Mouse (Mus musculus) left cerebral cortex, adult 9 months (tissue): ENCODE results near the gene Kcna10.

ENCODE experiments used
- DNase-seq, 2 experiments: peaks; one replicate each; pipeline ENCODE4 v3.0.0; 2022; ENCODE audit warnings: low spot score in 2 of 2

Gene Kcna10

DNA sequence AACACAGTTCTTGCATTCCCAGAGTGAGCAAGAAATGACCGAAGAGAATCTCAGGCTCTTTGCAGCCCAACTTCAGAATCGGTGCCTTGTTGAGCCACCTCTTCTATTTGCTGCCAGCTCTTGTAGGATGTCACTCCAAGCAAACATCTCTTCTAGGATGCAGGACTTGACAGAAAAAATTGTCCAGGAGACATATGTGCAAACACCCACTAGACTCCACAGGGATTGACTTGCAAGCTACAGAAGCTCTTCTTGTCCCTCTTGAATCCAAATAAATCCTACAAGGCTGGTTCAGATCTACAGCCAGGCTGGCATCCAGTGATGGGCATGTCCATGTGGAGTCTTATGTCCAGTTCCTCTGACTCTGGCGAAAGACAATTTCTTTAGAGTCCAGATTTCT lies 21.6 kb downstream of the Kcna10 start:
- no peak for DNase-seq

DNA sequence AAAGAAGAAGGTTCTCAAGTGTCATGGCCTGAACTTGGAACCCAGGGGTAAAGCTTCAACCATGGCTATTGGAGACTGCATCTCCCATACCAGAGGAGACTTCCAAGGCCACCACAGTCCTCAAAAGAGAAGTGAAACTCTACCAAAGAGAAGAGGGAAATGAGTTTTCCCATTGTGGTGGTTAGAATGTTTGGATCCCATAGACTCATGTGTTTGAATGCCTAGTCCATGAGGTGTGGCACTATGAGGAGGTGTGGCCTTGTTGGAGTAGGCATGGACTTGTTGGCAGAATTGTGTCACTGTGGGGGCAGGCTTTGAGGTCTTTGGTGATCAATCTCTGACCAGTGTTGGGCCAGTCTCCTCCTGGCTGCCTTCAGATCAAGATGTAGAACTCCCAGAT lies 22.3 kb downstream of the Kcna10 start:
- no peak for DNase-seq

DNA sequence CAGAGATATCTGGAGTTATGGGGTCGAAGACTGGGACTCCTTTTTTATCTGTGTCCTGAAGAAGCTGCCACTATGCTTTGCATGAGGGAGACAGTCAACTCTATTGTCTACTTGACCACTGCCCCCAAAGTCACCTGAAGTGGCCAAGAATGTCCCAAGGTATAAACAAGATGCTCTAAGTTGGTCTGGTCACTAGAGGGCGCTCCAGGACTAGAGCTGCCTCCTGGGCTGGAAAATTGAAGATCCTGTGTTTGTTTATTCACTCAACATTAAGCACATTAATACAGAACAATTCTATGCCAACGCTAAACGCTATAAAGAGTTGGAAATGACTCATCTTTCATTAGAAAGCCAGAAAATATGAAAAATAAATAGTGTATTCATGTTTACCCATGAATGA lies 23.1 kb downstream of the Kcna10 start:
- DNase-seq = peak in 1 of 2 experiments; percentile 77

GRCm38 (mm10) chr3:107206490-107207150 lies 23.8 kb downstream of the Kcna10 start:
- no peak for DNase-seq

DNA sequence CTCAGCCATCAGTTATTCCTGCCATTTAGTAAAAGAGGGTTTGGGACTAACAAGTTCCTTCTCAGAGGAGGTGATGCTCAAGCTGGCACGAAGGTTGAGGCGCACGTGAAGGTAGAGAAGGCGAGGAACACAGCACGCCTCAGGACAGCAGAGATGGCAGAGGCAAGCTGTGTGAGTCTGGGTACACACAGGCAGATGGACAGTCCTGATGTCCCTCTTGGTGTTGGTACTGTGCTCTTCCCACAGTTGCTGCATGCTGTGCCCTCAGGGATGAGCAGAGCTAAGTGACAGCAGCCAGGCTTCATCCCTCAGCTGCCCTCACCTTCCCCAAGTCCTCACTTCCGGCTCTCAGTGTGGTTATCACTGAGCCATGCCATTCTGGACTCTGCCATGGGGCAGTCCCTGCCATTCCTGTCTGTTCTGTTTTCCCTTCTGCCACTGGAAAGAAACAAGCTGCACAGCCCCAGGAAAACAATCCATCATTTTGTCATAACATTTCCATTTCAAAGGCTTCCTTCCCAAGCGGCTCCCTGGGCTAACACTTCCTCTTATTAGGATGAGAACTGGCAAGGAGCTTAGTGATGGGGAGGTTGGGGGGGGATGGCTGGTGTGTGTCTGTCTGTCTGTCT lies 24.9 kb downstream of the Kcna10 start:
- DNase-seq = no peak

DNA sequence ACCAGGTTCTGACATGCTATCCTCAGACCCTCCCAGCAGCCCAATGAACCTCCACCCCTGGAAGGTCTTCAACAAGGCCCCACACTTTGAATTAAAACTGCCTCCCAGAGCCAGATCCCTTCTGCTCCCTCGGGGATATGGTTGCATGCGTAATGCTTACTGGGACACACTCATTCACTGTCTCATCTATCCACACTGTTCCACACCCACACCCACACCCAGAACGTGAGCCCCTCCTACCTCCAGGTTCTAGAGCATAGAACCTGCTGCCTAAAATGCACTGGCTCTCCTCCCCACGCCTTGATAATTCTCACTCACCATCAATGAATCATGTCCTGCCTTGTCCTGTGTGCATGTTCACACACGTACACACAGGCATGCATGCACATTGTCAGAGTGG lies 31.8 kb downstream of the Kcna10 start:
- DNase-seq = no peak

DNA sequence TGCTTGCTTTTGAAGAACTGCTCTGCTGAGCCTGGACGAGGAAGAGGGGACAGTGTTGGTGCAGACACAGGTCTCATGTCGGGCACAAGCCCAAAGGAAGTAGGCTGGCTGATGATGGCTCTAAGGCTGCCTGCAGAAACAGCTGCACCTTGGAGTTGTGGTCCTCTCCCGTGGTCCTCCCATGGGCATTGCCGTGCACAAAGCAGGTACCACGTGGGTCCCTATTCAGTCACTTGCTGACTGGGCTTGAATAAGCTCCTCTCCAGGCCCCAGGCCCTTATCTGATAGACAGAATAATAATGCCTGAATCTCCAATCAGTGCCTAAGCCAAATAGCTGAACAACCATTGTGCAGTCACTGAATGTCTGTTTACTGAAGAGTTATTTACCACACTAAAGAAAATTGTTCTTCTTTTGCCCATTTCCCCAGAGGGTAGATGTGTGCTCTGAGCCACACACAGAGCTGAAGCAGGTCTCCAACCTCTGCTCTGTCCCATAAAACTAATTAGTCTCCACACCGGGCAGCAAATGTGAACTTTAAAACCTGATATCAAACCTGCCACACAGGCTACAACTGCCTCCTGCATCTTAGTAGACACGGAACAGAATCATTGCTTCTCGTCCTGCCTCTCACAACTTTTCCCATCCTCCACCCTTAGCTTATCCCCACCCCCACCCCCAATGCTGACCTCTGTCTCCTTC lies 33.7 kb downstream of the Kcna10 start:
- DNase-seq = no peak

- no peak for DNase-seq
These were observed 34.2 kb downstream of the Kcna10 start for GRCm38 (mm10) chr3:107217101-107217480.

DNA sequence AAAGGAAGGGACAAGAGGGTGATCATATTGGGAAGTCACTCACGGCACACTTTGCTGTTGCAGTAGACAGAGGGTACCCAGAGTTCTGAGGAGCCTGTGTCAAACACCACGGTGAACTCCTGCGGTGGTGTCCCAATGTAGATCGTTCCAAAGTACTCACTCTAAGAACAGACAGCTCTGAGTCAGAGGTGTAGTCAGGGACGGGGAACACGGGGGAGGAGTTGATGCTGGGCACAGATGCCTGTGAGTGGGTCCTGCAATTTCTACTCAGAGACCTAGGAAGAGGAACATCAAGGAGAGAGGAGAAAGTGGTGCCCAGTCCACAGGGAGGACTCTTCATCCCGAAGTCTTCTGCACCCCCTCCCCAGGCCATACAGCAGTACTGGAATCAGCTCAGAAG lies 35.7 kb downstream of the Kcna10 start:
- no peak for DNase-seq

GRCm38 (mm10) chr3:107221608-107222007 lies 38.8 kb downstream of the Kcna10 start, which contains the start of gene Cym:
Cym (minus strand) TSS chr3:107221732.
- DNase-seq = no peak

DNA sequence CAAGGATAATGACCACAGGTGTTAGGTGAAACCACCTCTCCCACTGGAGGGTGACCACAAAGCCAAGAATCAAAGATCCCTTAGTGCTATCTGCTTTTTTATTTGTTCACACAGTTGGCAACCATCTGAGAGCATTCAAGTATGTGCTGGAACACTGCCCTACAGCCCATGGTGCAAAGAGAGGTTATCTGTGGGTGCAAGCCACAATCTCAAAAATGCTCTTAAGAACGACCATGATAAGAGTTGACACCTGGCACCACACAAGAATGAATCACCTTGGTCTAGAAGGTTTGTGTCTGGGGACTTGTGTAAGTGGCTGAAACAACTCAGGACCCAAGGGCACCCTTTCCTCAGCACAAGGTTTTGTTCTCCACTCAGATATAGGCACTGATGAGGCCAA lies 40.4 kb downstream of the Kcna10 start:
- no peak for DNase-seq

DNA sequence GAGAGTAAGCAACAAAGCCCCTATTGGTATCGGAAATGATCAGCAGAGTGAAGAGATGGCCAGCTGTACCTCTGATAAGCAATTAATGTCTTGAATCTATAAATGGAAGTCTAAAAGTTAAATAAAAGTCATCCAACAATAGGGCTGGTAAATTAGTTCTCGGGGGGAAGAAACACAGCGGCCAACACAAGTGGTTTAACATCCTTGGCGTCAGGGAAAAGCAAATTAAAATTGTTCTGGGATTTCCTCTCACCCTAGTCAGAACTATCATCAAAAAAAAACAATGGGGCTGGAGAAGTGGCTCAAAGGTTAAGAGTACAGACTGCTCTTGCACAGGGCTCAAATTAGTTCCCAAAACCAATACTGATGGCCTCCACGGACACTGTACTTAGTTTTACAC lies 43.0 kb downstream of the Kcna10 start:
- DNase-seq = no peak

- DNase-seq = no peak
These were observed 46.4 kb downstream of the Kcna10 start for GRCm38 (mm10) chr3:107229221-107229620.

DNA sequence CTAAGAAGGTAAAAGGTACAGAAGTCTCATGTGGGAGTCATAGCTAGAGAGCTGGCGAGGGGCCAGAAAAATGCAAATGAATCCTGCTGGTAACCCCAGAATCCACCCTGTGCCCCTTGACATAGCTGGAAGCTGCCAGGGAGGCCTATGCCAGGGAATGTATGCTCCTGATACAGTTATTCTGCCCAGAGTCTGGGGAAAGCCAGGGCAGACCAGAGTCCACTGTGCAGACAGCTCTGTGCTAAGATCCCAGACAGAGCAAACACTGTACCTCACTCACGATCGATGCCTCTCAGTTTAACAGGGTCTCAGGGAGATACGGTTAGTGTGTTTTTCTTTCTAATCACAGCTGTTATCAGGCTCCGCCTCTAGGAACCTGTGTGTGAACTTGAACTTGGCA lies 47.0 kb downstream of the Kcna10 start:
- DNase-seq = no peak

DNA sequence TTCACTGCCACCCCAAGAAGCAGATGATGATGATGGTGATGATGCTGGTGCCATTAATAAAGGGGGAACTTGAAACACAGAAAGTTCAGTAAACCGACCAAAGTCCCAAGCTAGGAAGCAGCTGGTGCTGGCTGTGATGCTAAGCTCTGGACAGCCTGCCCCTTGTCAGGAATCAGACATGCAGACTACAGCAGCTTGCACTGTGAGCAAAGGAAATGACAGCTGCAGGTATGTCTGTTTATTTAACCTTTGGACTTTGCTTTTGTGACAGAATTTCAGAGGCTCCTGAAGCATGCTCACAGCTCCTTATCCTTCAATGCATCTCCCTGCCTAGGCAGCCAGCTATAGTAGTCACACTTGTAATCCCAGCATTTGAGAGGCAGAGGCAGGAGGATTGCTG lies 47.7 kb downstream of the Kcna10 start, which contains the start of gene A630076J17Rik:
TSS of gene A630076J17Rik (plus strand) at position 88 of the 400 bp plus-strand sequence.
- no peak for DNase-seq

GRCm38 (mm10) chr3:107231202-107231601 lies 48.3 kb downstream of the Kcna10 start:
- no peak for DNase-seq

- peak; percentile 42 to 92 for DNase-seq
These were observed 50.5 kb downstream of the Kcna10 start for GRCm38 (mm10) chr3:107233351-107233813.

DNA sequence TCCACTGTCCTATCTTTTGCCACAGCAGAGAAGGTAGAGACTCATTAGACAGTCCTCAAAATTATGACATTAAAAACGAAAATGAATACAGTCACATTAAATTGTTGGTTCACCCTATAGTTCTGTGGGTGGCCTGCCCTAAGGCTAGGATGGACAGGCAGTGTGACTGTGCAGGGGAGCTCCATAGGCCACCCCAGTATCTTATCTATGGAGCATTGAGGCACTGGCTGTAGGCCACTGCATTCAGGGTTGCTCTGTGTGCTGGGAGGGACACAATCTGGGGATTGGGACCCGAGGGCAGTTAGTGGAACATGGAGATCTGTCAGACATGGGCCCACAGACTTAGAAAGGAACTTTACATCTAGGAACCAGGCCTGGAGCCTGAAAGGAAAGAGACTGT lies 51.1 kb downstream of the Kcna10 start:
- no peak for DNase-seq

GRCm38 (mm10) chr3:107238051-107238450 lies 55.2 kb downstream of the Kcna10 start:
- no peak for DNase-seq

- no peak for DNase-seq
These were observed 55.7 kb downstream of the Kcna10 start for GRCm38 (mm10) chr3:107238471-107238980.

GRCm38 (mm10) chr3:107239607-107240006 lies 56.8 kb downstream of the Kcna10 start, which contains the start of gene Prok1:
Prok1 (minus strand) TSS chr3:107239707.
- no peak for DNase-seq

DNA sequence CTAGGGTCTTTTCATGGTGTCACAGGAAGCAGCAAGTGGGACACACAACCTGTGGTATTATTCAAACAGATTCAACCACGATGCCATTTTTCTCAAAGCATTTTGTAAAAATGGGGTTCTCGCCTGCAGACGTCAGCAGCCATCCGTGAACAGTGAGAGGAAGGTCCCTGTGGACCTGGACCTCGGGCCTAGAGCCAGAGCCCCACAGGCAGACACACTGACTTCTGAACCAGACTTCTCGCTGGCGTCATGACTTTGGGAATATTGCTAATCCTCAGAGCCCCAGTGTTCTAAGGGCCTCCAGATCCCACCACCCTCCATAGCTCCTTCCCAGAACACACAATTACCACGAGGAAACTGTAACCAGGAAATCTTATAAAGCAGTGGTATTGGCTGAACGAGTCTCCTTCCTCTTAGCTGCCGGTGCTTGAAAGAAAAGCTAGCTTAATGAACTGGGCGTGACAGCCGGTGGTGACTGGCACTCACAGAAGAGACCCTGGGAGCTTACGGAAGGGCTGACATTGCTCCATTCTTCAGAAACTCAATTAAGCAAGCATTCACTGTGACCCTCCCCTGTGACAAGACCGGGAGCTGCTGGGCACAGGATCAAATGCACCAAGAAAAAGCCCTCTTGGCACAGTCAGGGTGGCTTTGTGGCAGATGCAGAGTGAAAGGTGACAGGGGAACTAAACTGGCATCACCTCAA lies 58.7 kb downstream of the Kcna10 start:
- no peak for DNase-seq
